Comparison of ENCODE assay signal across 8 mouse cellular contexts in the genomic region with DNA sequence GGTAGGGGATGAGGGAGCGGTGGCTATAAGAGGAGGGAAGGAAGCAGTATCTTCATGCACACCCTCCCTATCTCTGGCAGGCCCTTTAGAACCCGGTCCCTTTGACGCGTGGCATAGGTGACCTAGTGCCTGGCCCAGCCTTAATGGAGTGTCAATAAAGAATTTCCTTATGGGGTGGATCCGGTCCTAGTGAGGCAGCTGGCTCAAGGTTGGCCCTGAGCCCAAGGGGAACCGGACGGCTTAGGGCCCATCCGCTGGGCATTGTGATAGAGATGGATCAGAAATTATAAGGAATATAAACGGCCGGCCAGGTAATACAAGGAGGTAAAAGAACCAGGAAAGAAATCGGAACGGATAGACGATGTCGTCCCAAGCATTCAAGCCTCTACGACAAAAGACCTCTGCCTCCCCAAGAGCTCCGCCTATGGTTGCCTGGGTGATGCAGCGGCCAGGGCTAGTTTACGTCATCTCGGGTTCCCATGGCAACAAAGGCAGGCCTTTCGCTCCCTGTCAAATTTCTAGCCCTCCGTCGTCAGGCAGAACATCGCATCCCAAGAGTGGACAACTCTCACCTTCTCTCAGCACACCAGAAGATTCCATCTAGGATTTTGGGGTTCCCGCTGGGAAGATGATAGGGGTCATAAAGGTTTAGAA. TPM values are rescaled to one million over a fixed set of nuclear protein-coding genes. Genes with fewer than 3 reads are reported as not detected.
DNase-seq lines count a peak whose midpoint lies in the region; ATAC-seq and TF ChIP-seq lines count a peak whose summit lies in the region.

No protein-coding gene starts in this region.

- ATAC-seq in forebrain, postnatal 0 days: peak; percentile 80
- peak; percentile 71 for ATAC-seq in hindbrain, embryonic 13.5 days (ENCODE audit: low FRiP score)
- ATAC-seq in lung, postnatal 0 days: peak; percentile 72
- ATAC-seq in erythroblast, adult 5-6 weeks (replicated peaks; ENCODE audit: low FRiP score, poor library complexity, severe bottlenecking): no peak

- TF ChIP-seq POLR2A in cerebellum, adult 2 months (IDR thresholded peaks at IDR 0.05; ENCODE audit: borderline replicate concordance, insufficient read depth, low read length): peak; percentile 97; the same call in 1 of the 2 replicates

- peak overlapping the region; percentile 76 for H3K4me2 ChIP-seq in forebrain, postnatal 0 days (ENCODE audit: low read depth)
- peak overlapping the region; percentile 79 for H3K4me2 ChIP-seq in hindbrain, embryonic 13.5 days
- no peak overlapping the region for H3K4me2 ChIP-seq in lung, postnatal 0 days (replicated peaks; ENCODE audit: low read depth, low read length)

- WGBS in cerebellum, adult 2 months: 2% methylated on average over 24 of the region's 24 CpGs
- 3% methylated on average over 24 of the region's 24 CpGs for WGBS in forebrain, postnatal 0 days
- WGBS in hindbrain, embryonic 13.5 days: 2% methylated on average over 24 of the region's 24 CpGs
- 1% methylated on average over 24 of the region's 24 CpGs for WGBS in lung, postnatal 0 days

- H3K4me3 ChIP-seq in cerebellum, adult 2 months (replicated peaks; ENCODE audit: insufficient read depth, low read depth, low read length): peak overlapping the region; percentile 61
- H3K4me3 ChIP-seq in forebrain, postnatal 0 days (ENCODE audit: low read depth, low read length): peak overlapping the region; percentile 52
- peak overlapping the region; percentile 47 for H3K4me3 ChIP-seq in hindbrain, embryonic 13.5 days
- H3K4me3 ChIP-seq in lung, postnatal 0 days (ENCODE audit: low read depth, low read length): no peak overlapping the region

- H3K9ac ChIP-seq in forebrain, postnatal 0 days: peak overlapping the region; percentile 78
- peak overlapping the region; percentile 83 for H3K9ac ChIP-seq in hindbrain, embryonic 13.5 days
- 0 out of 2 replicates have a peak overlapping the region, but pooled peaks have one; percentile 3 for H3K9ac ChIP-seq in lung, postnatal 0 days (replicated peaks; ENCODE audit: low read depth)

- TF ChIP-seq EP300 in lung, postnatal 0 days (IDR thresholded peaks at IDR 0.05): no peak

- H3K9me3 ChIP-seq in forebrain, postnatal 0 days (ENCODE audit: low read length): no peaks in the 10 kb centered on the region
- H3K9me3 ChIP-seq in hindbrain, embryonic 13.5 days: no peaks in the 10 kb centered on the region
- H3K9me3 ChIP-seq in lung, postnatal 0 days (ENCODE audit: low read length): no peaks in the 10 kb centered on the region

- no peaks in the 10 kb centered on the region for H3K36me3 ChIP-seq in forebrain, postnatal 0 days (ENCODE audit: insufficient read depth)
- no peaks in the 10 kb centered on the region for H3K36me3 ChIP-seq in hindbrain, embryonic 13.5 days
- H3K36me3 ChIP-seq in lung, postnatal 0 days (ENCODE audit: insufficient read depth, low read length): no peaks in the 10 kb centered on the region

- no peaks in the 10 kb centered on the region for H3K4me1 ChIP-seq in cerebellum, adult 2 months (ENCODE audit: control insufficient read depth, insufficient read depth, low read length)
- H3K4me1 ChIP-seq in forebrain, postnatal 0 days (ENCODE audit: insufficient read depth): peaks cover 9% of the 10 kb centered on the region; the same call in 1 of the 2 replicates
- peaks cover 36% of the 10 kb centered on the region for H3K4me1 ChIP-seq in hindbrain, embryonic 13.5 days (replicated peaks)
- no peaks in the 10 kb centered on the region for H3K4me1 ChIP-seq in lung, postnatal 0 days (ENCODE audit: insufficient read depth, low read depth, low read length)

- no peak; the same call in 1 of the 2 replicates for TF ChIP-seq CTCF in cerebellum, adult 2 months (IDR thresholded peaks at IDR 0.05; ENCODE audit: borderline replicate concordance, insufficient read depth, low read depth, low read length)
- TF ChIP-seq CTCF in forebrain, postnatal 0 days (IDR thresholded peaks at IDR 0.05; ENCODE audit: low read depth): peak; percentile 53
- no peak for TF ChIP-seq CTCF in lung, postnatal 0 days (IDR thresholded peaks at IDR 0.05)

- H3K27me3 ChIP-seq in cerebellum, adult 2 months (ENCODE audit: control insufficient read depth, insufficient read depth, low read length): no peaks in the 10 kb centered on the region
- H3K27me3 ChIP-seq in forebrain, postnatal 0 days (ENCODE audit: insufficient read depth, low read length): no peaks in the 10 kb centered on the region
- peaks cover 6% of the 10 kb centered on the region for H3K27me3 ChIP-seq in hindbrain, embryonic 13.5 days
- 0 out of 2 replicates have a peak, but pooled peaks cover 21% of the 10 kb centered on the region for H3K27me3 ChIP-seq in lung, postnatal 0 days (replicated peaks; ENCODE audit: insufficient read depth, low read length)

- DNase-seq in R1 (ENCODE audit: low read depth, low spot score): peak; percentile 92
- peak; percentile 96 for DNase-seq in cerebellum, adult 2 months
- peak; percentile 96 for DNase-seq in forebrain, postnatal 0 days
- DNase-seq in layer of hippocampus, adult 9-11 months: peak; percentile 93
- DNase-seq in lung, postnatal 0 days (ENCODE audit: low spot score): peak; percentile 69
- peak; percentile 62 for DNase-seq in retina, adult 2 months (ENCODE audit: low read depth, low spot score)

- H3K27ac ChIP-seq in cerebellum, adult 2 months (ENCODE audit: insufficient read depth, low read length): peak overlapping the region; percentile 16
- peak overlapping the region; percentile 82 for H3K27ac ChIP-seq in forebrain, postnatal 0 days (ENCODE audit: low read depth, low read length)
- peak overlapping the region; percentile 94 for H3K27ac ChIP-seq in hindbrain, embryonic 13.5 days
- H3K27ac ChIP-seq in lung, postnatal 0 days (ENCODE audit: low read length): no peak overlapping the region

RNA-seq across cellular contexts. Expression of a gene that starts 1.7 kb away (rescaled TPM):
- polyA plus RNA-seq in cerebellum, adult 2 months (2012; rRNA removed): 189 and 198 TPM in 2 replicates
- 259 and 284 TPM in 2 replicates for total RNA-seq in forebrain, postnatal 0 days (2014; rRNA removed)
- polyA plus RNA-seq in forebrain, postnatal 0 days (2015; fragmentation: Nextera tagmentation; extraction: Ambion mirVana): 348 and 396 TPM in 2 replicates
- polyA plus RNA-seq in hindbrain, embryonic 13.5 days (2015; fragmentation: Nextera tagmentation; extraction: Ambion mirVana): 104 and 105 TPM in 2 replicates
- 0.29 TPM in 2 replicates for polyA plus RNA-seq in lung, postnatal 0 days (2015; fragmentation: Nextera tagmentation; extraction: Ambion mirVana)
- not detected in 2 replicates for total RNA-seq in erythroblast, adult 5-6 weeks (2015; ENCODE audit: low replicate concordance)
- not detected in 2 replicates for total RNA-seq in erythroblast, adult 5-6 weeks (2017; ENCODE audit: low replicate concordance)

RNA-seq across cellular contexts. Expression of a gene that starts 12.6 kb away (rescaled TPM):
- polyA plus RNA-seq in cerebellum, adult 2 months (2012; rRNA removed): not detected in 2 replicates
- total RNA-seq in forebrain, postnatal 0 days (2014; rRNA removed): not detected in 2 replicates
- not detected in 2 replicates for polyA plus RNA-seq in forebrain, postnatal 0 days (2015; fragmentation: Nextera tagmentation; extraction: Ambion mirVana)
- polyA plus RNA-seq in hindbrain, embryonic 13.5 days (2015; fragmentation: Nextera tagmentation; extraction: Ambion mirVana): not detected in 2 replicates
- not detected in 2 replicates for polyA plus RNA-seq in lung, postnatal 0 days (2015; fragmentation: Nextera tagmentation; extraction: Ambion mirVana)
- total RNA-seq in erythroblast, adult 5-6 weeks (2015; ENCODE audit: low replicate concordance): not detected in 2 replicates
- total RNA-seq in erythroblast, adult 5-6 weeks (2017; ENCODE audit: low replicate concordance): not detected in 2 replicates

RNA-seq across cellular contexts. Expression of a gene that starts 21.6 kb away (rescaled TPM):
- 94.7 and 98.3 TPM in 2 replicates for polyA plus RNA-seq in cerebellum, adult 2 months (2012; rRNA removed)
- 15.7 and 23.0 TPM in 2 replicates for total RNA-seq in forebrain, postnatal 0 days (2014; rRNA removed)
- polyA plus RNA-seq in forebrain, postnatal 0 days (2015; fragmentation: Nextera tagmentation; extraction: Ambion mirVana): 26.9 and 28.4 TPM in 2 replicates
- polyA plus RNA-seq in hindbrain, embryonic 13.5 days (2015; fragmentation: Nextera tagmentation; extraction: Ambion mirVana): 27.9 and 30.4 TPM in 2 replicates
- polyA plus RNA-seq in lung, postnatal 0 days (2015; fragmentation: Nextera tagmentation; extraction: Ambion mirVana): 18.8 and 19.0 TPM in 2 replicates
- total RNA-seq in erythroblast, adult 5-6 weeks (2015; ENCODE audit: low replicate concordance): 6.1 TPM in 1 of 2 replicates, not detected in the other
- 2.1 TPM in 1 of 2 replicates, not detected in the other for total RNA-seq in erythroblast, adult 5-6 weeks (2017; ENCODE audit: low replicate concordance)

RNA-seq across cellular contexts. Expression of a gene that starts 31.7 kb away (rescaled TPM):
- not detected in 2 replicates for polyA plus RNA-seq in cerebellum, adult 2 months (2012; rRNA removed)
- 0.48 and 1.2 TPM in 2 replicates for total RNA-seq in forebrain, postnatal 0 days (2014; rRNA removed)
- 0.53 and 1.5 TPM in 2 replicates for polyA plus RNA-seq in forebrain, postnatal 0 days (2015; fragmentation: Nextera tagmentation; extraction: Ambion mirVana)
- 16.5 and 28.5 TPM in 2 replicates for polyA plus RNA-seq in hindbrain, embryonic 13.5 days (2015; fragmentation: Nextera tagmentation; extraction: Ambion mirVana)
- polyA plus RNA-seq in lung, postnatal 0 days (2015; fragmentation: Nextera tagmentation; extraction: Ambion mirVana): not detected in 2 replicates
- total RNA-seq in erythroblast, adult 5-6 weeks (2015; ENCODE audit: low replicate concordance): not detected in 2 replicates
- total RNA-seq in erythroblast, adult 5-6 weeks (2017; ENCODE audit: low replicate concordance): not detected in 2 replicates

RNA-seq across cellular contexts. Expression of a gene that starts 35.0 kb away (rescaled TPM):
- 5.0 and 5.9 TPM in 2 replicates for polyA plus RNA-seq in cerebellum, adult 2 months (2012; rRNA removed)
- 8.8 and 10.5 TPM in 2 replicates for total RNA-seq in forebrain, postnatal 0 days (2014; rRNA removed)
- polyA plus RNA-seq in forebrain, postnatal 0 days (2015; fragmentation: Nextera tagmentation; extraction: Ambion mirVana): 6.0 and 7.5 TPM in 2 replicates
- 10.0 and 11.8 TPM in 2 replicates for polyA plus RNA-seq in hindbrain, embryonic 13.5 days (2015; fragmentation: Nextera tagmentation; extraction: Ambion mirVana)
- polyA plus RNA-seq in lung, postnatal 0 days (2015; fragmentation: Nextera tagmentation; extraction: Ambion mirVana): 16.1 and 17.3 TPM in 2 replicates
- total RNA-seq in erythroblast, adult 5-6 weeks (2015; ENCODE audit: low replicate concordance): 0.84 and 3.3 TPM in 2 replicates
- 1.2 and 7.9 TPM in 2 replicates for total RNA-seq in erythroblast, adult 5-6 weeks (2017; ENCODE audit: low replicate concordance)

Comparison
In these comparisons a context has a peak if more than half of its experiments do, and no peak if none do; other contexts are left out.
1. H3K9ac ChIP-seq: peak in every context shown above with its lines; median percentile 83 in hindbrain, embryonic 13.5 days; 78 in forebrain, postnatal 0 days; 3 in lung, postnatal 0 days.
2. RNA of a gene that starts 1.7 kb away (polyA plus RNA-seq): 348 to 396 TPM in forebrain, postnatal 0 days, 189 to 198 TPM in cerebellum, adult 2 months and 104 to 105 TPM in hindbrain, embryonic 13.5 days; 0.29 TPM in lung, postnatal 0 days; every median in the first group is over 10 times any median in the second.
3. Peak in every context shown above with its lines, with median percentiles within 50 percentile points of each other: DNase-seq.